In the genomic region with DNA sequence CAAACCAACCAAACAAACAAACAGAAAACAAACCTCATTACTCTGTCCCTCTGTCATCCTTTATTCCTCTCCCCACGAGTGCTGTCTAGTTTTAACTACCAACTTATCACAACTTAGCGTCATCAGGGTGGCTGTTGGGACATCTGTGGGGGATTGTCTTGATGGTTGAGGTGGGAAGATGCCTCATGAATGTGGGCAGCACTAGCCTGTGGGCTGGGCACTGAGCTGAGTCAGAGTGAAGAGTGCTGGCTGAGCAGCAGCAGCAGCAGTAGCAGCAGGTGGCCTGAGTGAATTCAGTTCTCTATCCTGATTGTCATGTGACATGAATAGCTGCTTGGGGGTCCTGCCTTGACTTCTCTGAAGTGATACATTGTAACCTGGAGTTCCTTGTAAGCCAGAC, we compare ENCODE assay signal across 33 mouse cellular contexts. TPM values are rescaled to one million over a fixed set of nuclear protein-coding genes. Genes with fewer than 3 reads are reported as not detected.
"Had no signal": no experiment of that assay in that cellular context is flagged by ENCODE, and none has a peak within 500 bp of the region (broad histone marks: within the 10 kb centered on the region; RNA-seq: fewer than 3 reads in every experiment).

No protein-coding gene starts in this region.

- H3K9ac ChIP-seq: heart, embryonic 12.5 days; heart, embryonic 13.5 days; heart, embryonic 15.5 days; hindbrain, embryonic 12.5 days; hindbrain, embryonic 13.5 days; hindbrain, embryonic 14.5 days; hindbrain, embryonic 15.5 days; intestine, embryonic 15.5 days; kidney, embryonic 15.5 days had no signal

- H3K27ac ChIP-seq: heart, embryonic 13.5 days; heart, embryonic 15.5 days; hindbrain, embryonic 10.5 days; hindbrain, embryonic 12.5 days; hindbrain, embryonic 13.5 days; hindbrain, embryonic 14.5 days; hindbrain, embryonic 15.5 days; intestine, embryonic 15.5 days; kidney, embryonic 15.5 days; kidney, postnatal 0 days; layer of hippocampus, adult 2 months; left cerebral cortex, adult 2 months had no signal

- H3K4me2 ChIP-seq: heart, embryonic 11.5 days; heart, embryonic 12.5 days; heart, embryonic 13.5 days; heart, embryonic 15.5 days; hindbrain, embryonic 12.5 days; hindbrain, embryonic 13.5 days; hindbrain, embryonic 14.5 days; hindbrain, embryonic 15.5 days; intestine, embryonic 15.5 days; kidney, embryonic 15.5 days had no signal

- ATAC-seq: hindbrain, embryonic 16.5 days; inflammation-experienced regulatory T-cells, adult 6 months; intestine, embryonic 15.5 days; intestine, embryonic 16.5 days; intestine, postnatal 0 days had no signal

- DNase-seq: heart, postnatal 10 days; heart, postnatal 14 days; heart, postnatal 36 days; heart, postnatal 4 days; kidney, adult 11 months; kidney, adult 18-20 months; kidney, adult 2 months; kidney, adult 8-10 months; kidney, adult 9 months; kidney, postnatal 10 days; kidney, postnatal 14 days; kidney, postnatal 36 days; kidney, postnatal 4 days; layer of hippocampus, adult 9-11 months; layer of hippocampus, postnatal 36 days had no signal

- H3K36me3 ChIP-seq: hindbrain, embryonic 13.5 days; hindbrain, embryonic 15.5 days; intestine, embryonic 15.5 days had no signal

- H3K9me3 ChIP-seq: heart, embryonic 12.5 days; heart, embryonic 13.5 days; heart, embryonic 15.5 days; hindbrain, embryonic 10.5 days; hindbrain, embryonic 12.5 days; hindbrain, embryonic 13.5 days; hindbrain, embryonic 15.5 days; intestine, embryonic 15.5 days; kidney, embryonic 15.5 days had no signal

- H3K4me3 ChIP-seq: heart, embryonic 12.5 days; heart, embryonic 13.5 days; heart, embryonic 15.5 days; hindbrain, embryonic 10.5 days; hindbrain, embryonic 12.5 days; hindbrain, embryonic 13.5 days; hindbrain, embryonic 15.5 days; intestine, embryonic 15.5 days; kidney, embryonic 15.5 days; layer of hippocampus, adult 2 months; left cerebral cortex, adult 2 months had no signal

- H3K27me3 ChIP-seq: heart, embryonic 12.5 days; heart, embryonic 13.5 days; heart, embryonic 15.5 days; hindbrain, embryonic 12.5 days; hindbrain, embryonic 15.5 days; intestine, embryonic 15.5 days; kidney, embryonic 15.5 days had no signal

RNA-seq across cellular contexts. Expression of a gene that starts 5.7 kb away (rescaled TPM):
- polyA plus RNA-seq: inflammation-experienced regulatory T-cells, adult 6 months had no signal

RNA-seq across cellular contexts. Expression of a gene that starts 7.3 kb away (rescaled TPM):
- polyA plus RNA-seq: inflammation-experienced regulatory T-cells, adult 6 months had no signal
